Mouse (Mus musculus): Measurements from ENCODE around the gene Grik1. TPM values are rescaled to one million over a fixed set of nuclear protein-coding genes. Genes with fewer than 3 reads are reported as not detected.
A peak's percentile ranks its signal among the peaks of the same experiment; 100 is the strongest.

Grik1 gene
- polyA plus RNA-seq, 1 experiment from 2014 or later = 1.8 TPM

- Histone ChIP-seq H3K9ac (ENCODE audit: low read length) (no peak overlapping the region), H3K27ac (ENCODE audit: low read depth, low read length) (no peak overlapping the region), H3K36me3 (ENCODE audit: control insufficient read depth, insufficient read depth, low read length) (no peaks in the 10 kb centered on the region), H3K4me3 (ENCODE audit: low read depth, low read length) (no peak overlapping the region), H3K27me3 (ENCODE audit: control insufficient read depth, insufficient read depth, low read length) (no peaks in the 10 kb centered on the region), H3K9me3 (ENCODE audit: control insufficient read depth, low read length) (no peaks in the 10 kb centered on the region), H3K4me2 (ENCODE audit: low read depth, low read length, severe bottlenecking) (no peak overlapping the region), H3K4me1 (replicated peaks; ENCODE audit: control insufficient read depth, insufficient read depth, low read length) (no peaks in the 10 kb centered on the region)
- 71% methylated on average over 2 of the region's 2 CpGs for WGBS
- DNase-seq (ENCODE audit: low spot score) (no peak), ATAC-seq (replicated peaks; ENCODE audit: low FRiP score) (no peak)
Measured at GRCm38 (mm10) chr16:88132919-88133318, 157.1 kb downstream of the Grik1 start.

- ATAC-seq (replicated peaks; ENCODE audit: low FRiP score) = no peak
- WGBS = 83% methylated on average over 3 of the region's 3 CpGs
- no peaks in the 10 kb centered on the region for H3K36me3 ChIP-seq (ENCODE audit: control insufficient read depth, insufficient read depth, low read length)
- H3K27ac ChIP-seq (ENCODE audit: low read depth, low read length) = no peak overlapping the region
- no peaks in the 10 kb centered on the region for H3K4me1 ChIP-seq (replicated peaks; ENCODE audit: control insufficient read depth, insufficient read depth, low read length)
- no peak for DNase-seq (ENCODE audit: low spot score)
- H3K9me3 ChIP-seq (ENCODE audit: control insufficient read depth, low read length) = no peaks in the 10 kb centered on the region
- H3K27me3 ChIP-seq (ENCODE audit: control insufficient read depth, insufficient read depth, low read length) = no peaks in the 10 kb centered on the region
- no peak overlapping the region for H3K4me2 ChIP-seq (ENCODE audit: low read depth, low read length, severe bottlenecking)
- no peak overlapping the region for H3K9ac ChIP-seq (ENCODE audit: low read length)
- no peak overlapping the region for H3K4me3 ChIP-seq (ENCODE audit: low read depth, low read length)
Measured at GRCm38 (mm10) chr16:88131103-88131502, 159.0 kb downstream of the Grik1 start.

GRCm38 (mm10) chr16:88125098-88125497, 165.0 kb downstream of the Grik1 start:
- no peak overlapping the region for H3K4me2 ChIP-seq (ENCODE audit: low read depth, low read length, severe bottlenecking)
- no peaks in the 10 kb centered on the region for H3K4me1 ChIP-seq (replicated peaks; ENCODE audit: control insufficient read depth, insufficient read depth, low read length)
- ATAC-seq (replicated peaks; ENCODE audit: low FRiP score) = no peak
- H3K4me3 ChIP-seq (ENCODE audit: low read depth, low read length) = no peak overlapping the region
- WGBS = 78% methylated on average over 4 of the region's 4 CpGs
- no peak overlapping the region for H3K27ac ChIP-seq (ENCODE audit: low read depth, low read length)
- DNase-seq (ENCODE audit: low spot score) = no peak
- no peaks in the 10 kb centered on the region for H3K27me3 ChIP-seq (ENCODE audit: control insufficient read depth, insufficient read depth, low read length)
- no peaks in the 10 kb centered on the region for H3K36me3 ChIP-seq (ENCODE audit: control insufficient read depth, insufficient read depth, low read length)
- H3K9me3 ChIP-seq (ENCODE audit: control insufficient read depth, low read length) = no peaks in the 10 kb centered on the region
- no peak overlapping the region for H3K9ac ChIP-seq (ENCODE audit: low read length)

- no peak overlapping the region for H3K27ac ChIP-seq (ENCODE audit: low read depth, low read length)
- no peak overlapping the region for H3K9ac ChIP-seq (ENCODE audit: low read length)
- H3K4me2 ChIP-seq (ENCODE audit: low read depth, low read length, severe bottlenecking) = no peak overlapping the region
- H3K36me3 ChIP-seq (ENCODE audit: control insufficient read depth, insufficient read depth, low read length) = no peaks in the 10 kb centered on the region
- H3K4me1 ChIP-seq (replicated peaks; ENCODE audit: control insufficient read depth, insufficient read depth, low read length) = no peaks in the 10 kb centered on the region
- no peaks in the 10 kb centered on the region for H3K9me3 ChIP-seq (ENCODE audit: control insufficient read depth, low read length)
- no peaks in the 10 kb centered on the region for H3K27me3 ChIP-seq (ENCODE audit: control insufficient read depth, insufficient read depth, low read length)
- H3K4me3 ChIP-seq (ENCODE audit: low read depth, low read length) = no peak overlapping the region
- ATAC-seq (replicated peaks; ENCODE audit: low FRiP score) = no peak
- no peak for DNase-seq (ENCODE audit: low spot score)
- WGBS = 82% methylated on average over 8 of the region's 8 CpGs
Measured at GRCm38 (mm10) chr16:88112551-88113138, 177.4 kb downstream of the Grik1 start.

GRCm38 (mm10) chr16:88111459-88111858, 178.6 kb downstream of the Grik1 start:
- Histone ChIP-seq H3K36me3 (ENCODE audit: control insufficient read depth, insufficient read depth, low read length) (no peaks in the 10 kb centered on the region), H3K27me3 (ENCODE audit: control insufficient read depth, insufficient read depth, low read length) (no peaks in the 10 kb centered on the region), H3K9me3 (ENCODE audit: control insufficient read depth, low read length) (no peaks in the 10 kb centered on the region), H3K4me2 (ENCODE audit: low read depth, low read length, severe bottlenecking) (no peak overlapping the region), H3K27ac (ENCODE audit: low read depth, low read length) (no peak overlapping the region), H3K4me3 (ENCODE audit: low read depth, low read length) (no peak overlapping the region), H3K9ac (ENCODE audit: low read length) (no peak overlapping the region), H3K4me1 (replicated peaks; ENCODE audit: control insufficient read depth, insufficient read depth, low read length) (no peaks in the 10 kb centered on the region)
- DNase-seq (ENCODE audit: low spot score) (no peak), ATAC-seq (replicated peaks; ENCODE audit: low FRiP score) (0 out of 2 replicates have a peak, but pooled peaks have one; percentile 39)
- WGBS = 49% methylated on average over 3 of the region's 3 CpGs

GRCm38 (mm10) chr16:88094206-88094789, 195.8 kb downstream of the Grik1 start:
- WGBS = 78% methylated on average over 5 of the region's 5 CpGs
- H3K27me3 ChIP-seq (ENCODE audit: control insufficient read depth, insufficient read depth, low read length) = no peaks in the 10 kb centered on the region
- ATAC-seq (replicated peaks; ENCODE audit: low FRiP score) = no peak

GRCm38 (mm10) chr16:88087280-88087679, 202.8 kb downstream of the Grik1 start:
- H3K9me3 ChIP-seq (ENCODE audit: control insufficient read depth, low read length) = no peaks in the 10 kb centered on the region
- no peak overlapping the region for H3K9ac ChIP-seq (ENCODE audit: low read length)
- DNase-seq (ENCODE audit: low spot score) = peak; percentile 49
- no peak overlapping the region for H3K4me3 ChIP-seq (ENCODE audit: low read depth, low read length)
- no peaks in the 10 kb centered on the region for H3K27me3 ChIP-seq (ENCODE audit: control insufficient read depth, insufficient read depth, low read length)
- no peak overlapping the region for H3K27ac ChIP-seq (ENCODE audit: low read depth, low read length)
- no peak overlapping the region for H3K4me2 ChIP-seq (ENCODE audit: low read depth, low read length, severe bottlenecking)
- no peaks in the 10 kb centered on the region for H3K4me1 ChIP-seq (replicated peaks; ENCODE audit: control insufficient read depth, insufficient read depth, low read length)
- H3K36me3 ChIP-seq (ENCODE audit: control insufficient read depth, insufficient read depth, low read length) = no peaks in the 10 kb centered on the region
- no peak for ATAC-seq (replicated peaks; ENCODE audit: low FRiP score)
- WGBS = 79% methylated on average over 7 of the region's 7 CpGs

More at GRCm38 (mm10) chr16:88094206-88094789, 195.8 kb downstream of the Grik1 start:
- no peak for DNase-seq (ENCODE audit: low spot score)
- H3K27ac ChIP-seq (ENCODE audit: low read depth, low read length) = no peak overlapping the region
- no peaks in the 10 kb centered on the region for H3K4me1 ChIP-seq (replicated peaks; ENCODE audit: control insufficient read depth, insufficient read depth, low read length)
- H3K9me3 ChIP-seq (ENCODE audit: control insufficient read depth, low read length) = no peaks in the 10 kb centered on the region
- H3K9ac ChIP-seq (ENCODE audit: low read length) = no peak overlapping the region
- no peak overlapping the region for H3K4me3 ChIP-seq (ENCODE audit: low read depth, low read length)
- H3K36me3 ChIP-seq (ENCODE audit: control insufficient read depth, insufficient read depth, low read length) = no peaks in the 10 kb centered on the region
- no peak overlapping the region for H3K4me2 ChIP-seq (ENCODE audit: low read depth, low read length, severe bottlenecking)

GRCm38 (mm10) chr16:88074716-88075115, 215.3 kb downstream of the Grik1 start:
- Histone ChIP-seq H3K4me2 (ENCODE audit: low read depth, low read length, severe bottlenecking) (no peak overlapping the region), H3K9me3 (ENCODE audit: control insufficient read depth, low read length) (no peaks in the 10 kb centered on the region), H3K4me3 (ENCODE audit: low read depth, low read length) (no peak overlapping the region), H3K36me3 (ENCODE audit: control insufficient read depth, insufficient read depth, low read length) (no peaks in the 10 kb centered on the region), H3K27me3 (ENCODE audit: control insufficient read depth, insufficient read depth, low read length) (no peaks in the 10 kb centered on the region), H3K9ac (ENCODE audit: low read length) (no peak overlapping the region), H3K4me1 (replicated peaks; ENCODE audit: control insufficient read depth, insufficient read depth, low read length) (no peaks in the 10 kb centered on the region), H3K27ac (ENCODE audit: low read depth, low read length) (no peak overlapping the region)
- ATAC-seq (replicated peaks; ENCODE audit: low FRiP score) (no peak), DNase-seq (ENCODE audit: low spot score) (no peak)
- 90% methylated on average over 5 of the region's 5 CpGs for WGBS

- H3K9me3 ChIP-seq (ENCODE audit: control insufficient read depth, low read length) = no peaks in the 10 kb centered on the region
- ATAC-seq (replicated peaks; ENCODE audit: low FRiP score) = peak; percentile 76
- H3K27ac ChIP-seq (ENCODE audit: low read depth, low read length) = no peak overlapping the region
- WGBS = 66% methylated on average over 3 of the region's 3 CpGs
- H3K4me3 ChIP-seq (ENCODE audit: low read depth, low read length) = no peak overlapping the region
- H3K4me2 ChIP-seq (ENCODE audit: low read depth, low read length, severe bottlenecking) = no peak overlapping the region
- H3K36me3 ChIP-seq (ENCODE audit: control insufficient read depth, insufficient read depth, low read length) = no peaks in the 10 kb centered on the region
- no peak for DNase-seq (ENCODE audit: low spot score)
- no peaks in the 10 kb centered on the region for H3K4me1 ChIP-seq (replicated peaks; ENCODE audit: control insufficient read depth, insufficient read depth, low read length)
- no peaks in the 10 kb centered on the region for H3K27me3 ChIP-seq (ENCODE audit: control insufficient read depth, insufficient read depth, low read length)
- no peak overlapping the region for H3K9ac ChIP-seq (ENCODE audit: low read length)
Measured at GRCm38 (mm10) chr16:88060936-88061335, 229.1 kb downstream of the Grik1 start.
